Mouse (Mus musculus): ENCODE data around the gene Ylpm1. TPM values are rescaled to one million over a fixed set of nuclear protein-coding genes. Genes with fewer than 3 reads are reported as not detected.

Gene Ylpm1
- polyA plus RNA-seq (2012; rRNA removed): 2.7 and 5.3 TPM in 2 replicates

DNA sequence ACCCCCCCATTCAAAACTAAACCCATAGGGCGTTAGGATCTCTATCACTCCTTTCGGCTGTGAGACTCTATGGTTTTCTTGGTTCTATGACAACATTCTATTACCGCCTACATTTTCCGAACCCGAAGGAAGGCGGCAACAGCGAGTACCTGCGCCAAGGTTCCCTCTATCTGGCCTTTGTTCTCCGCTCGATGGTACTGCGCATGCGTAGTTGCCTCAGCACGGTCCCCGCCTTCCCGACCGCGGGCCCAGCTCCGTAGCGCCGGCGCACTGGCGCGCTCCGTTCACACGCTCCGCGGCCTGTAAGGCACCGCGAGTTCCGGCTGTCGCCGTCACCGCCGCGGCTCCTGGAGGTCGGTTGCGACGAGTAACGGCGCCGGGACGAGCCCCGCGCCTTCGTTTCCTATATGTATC is at the start of gene Ylpm1:
TSS of gene Ylpm1 (plus strand) at position 239 of the 414 bp plus-strand sequence.

DNA sequence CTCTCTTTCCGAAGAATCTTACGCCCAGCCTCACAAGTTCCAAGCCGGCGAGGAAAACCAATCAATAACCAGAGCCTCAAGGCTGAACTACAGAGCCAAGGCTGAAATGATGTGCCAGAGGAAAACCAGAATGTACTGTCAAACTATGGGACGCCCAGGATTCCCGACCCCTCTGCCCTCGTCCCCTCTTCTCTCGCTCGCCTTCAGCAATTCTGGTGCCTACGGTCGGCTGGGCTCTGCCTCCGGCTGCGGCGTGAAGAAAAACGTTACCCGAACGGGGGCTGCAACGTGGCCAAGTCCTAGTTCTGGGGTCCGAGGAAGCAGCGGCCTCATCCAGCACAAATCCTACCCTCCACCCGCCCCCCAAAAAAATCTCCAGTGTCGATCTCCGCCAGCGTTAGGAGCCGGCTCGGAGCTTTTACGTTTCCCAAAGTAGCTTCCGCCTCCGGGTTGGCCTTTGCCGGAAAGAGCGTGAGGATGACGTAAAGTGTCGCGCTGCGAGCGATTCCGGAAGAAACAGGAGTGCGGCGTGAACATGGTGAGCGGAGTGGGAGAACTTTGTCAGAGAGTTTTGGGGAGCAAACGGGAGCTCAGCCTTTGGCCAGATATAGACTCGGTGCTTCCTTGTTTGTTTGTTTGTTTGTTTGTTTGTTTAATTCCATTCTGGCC is 25.6 kb upstream of the Ylpm1 start, which contains the start of the genes Fcf1 and Arel1:
TSS of gene Fcf1 (plus strand) at position 470 of the 669 bp plus-strand sequence.
TSS of gene Arel1 (minus strand) at position 473 of the 669 bp plus-strand sequence.

DNA sequence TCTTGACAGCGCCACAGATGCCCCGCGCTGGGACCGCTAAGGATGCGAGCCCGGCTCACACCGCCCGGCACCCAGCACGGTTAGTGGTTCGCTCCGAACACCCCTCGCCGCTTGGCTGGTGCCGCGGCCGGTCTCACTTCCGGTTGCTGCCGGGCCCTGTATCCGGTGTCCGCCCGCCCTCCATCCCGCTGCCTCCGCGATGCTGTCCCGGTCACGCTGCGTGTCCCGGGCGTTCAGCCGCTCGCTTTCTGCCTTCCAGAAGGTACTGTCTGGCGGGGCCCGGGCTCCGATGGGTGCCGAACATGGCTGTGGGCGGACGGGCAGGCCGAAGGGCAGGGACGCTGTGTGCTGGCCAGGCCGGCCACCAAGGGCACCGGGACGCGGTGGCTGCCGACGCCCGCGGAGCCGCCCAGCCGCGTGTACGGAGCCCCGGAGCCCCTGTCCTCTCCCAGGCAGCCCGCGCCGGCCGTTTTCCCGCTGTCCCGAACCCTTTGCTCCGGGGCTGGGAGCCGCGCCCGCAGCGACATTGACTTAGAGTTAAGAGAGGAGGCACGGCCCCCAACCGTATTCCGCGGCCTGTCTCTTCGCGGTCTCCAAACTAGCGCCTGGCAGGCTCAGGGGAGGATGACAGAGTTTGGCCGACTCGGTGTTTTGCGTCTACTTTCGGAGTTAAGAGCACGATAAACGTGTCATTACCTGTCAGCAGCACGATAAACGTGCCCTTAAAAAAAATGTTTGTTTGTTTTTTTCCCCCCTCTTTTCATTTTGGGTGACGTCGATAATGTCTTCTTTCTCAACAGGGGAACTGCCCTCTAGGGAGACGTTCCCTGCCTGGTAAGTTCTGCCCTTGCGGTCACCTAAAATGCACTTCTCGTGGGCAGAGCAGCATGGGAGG is 114.8 kb downstream of the Ylpm1 start, which contains the start of the genes Prox2 and Dlst:
TSS of gene Prox2 (minus strand) at position 62 of the 895 bp plus-strand sequence.
TSS of gene Dlst (plus strand) at position 136 of the 895 bp plus-strand sequence.

Other genes starting within 250 kb of the Ylpm1 start
- 47.4 and 53.2 TPM in 2 replicates for gene Npc2, start 223.2 kb upstream of the Ylpm1 start, polyA plus RNA-seq (2012; rRNA removed)
- gene Isca2, start 223.1 kb upstream of the Ylpm1 start, polyA plus RNA-seq (2012; rRNA removed): 14.3 and 14.4 TPM in 2 replicates
- 0.43 and 2.7 TPM in 2 replicates for gene Ltbp2, start 119.8 kb upstream of the Ylpm1 start, polyA plus RNA-seq (2012; rRNA removed)
- 5.0 and 6.9 TPM in 2 replicates for gene Fcf1, start 25.4 kb upstream of the Ylpm1 start, polyA plus RNA-seq (2012; rRNA removed)
- gene Arel1, start 25.4 kb upstream of the Ylpm1 start, polyA plus RNA-seq (2012; rRNA removed): 5.4 and 6.9 TPM in 2 replicates
- gene Prox2, start 114.4 kb downstream of the Ylpm1 start, polyA plus RNA-seq (2012; rRNA removed): 0.24 and 0.44 TPM in 2 replicates
- gene Dlst, start 114.5 kb downstream of the Ylpm1 start, polyA plus RNA-seq (2012; rRNA removed): 30.4 and 32.0 TPM in 2 replicates
- gene Rps6kl1, start 154.9 kb downstream of the Ylpm1 start, polyA plus RNA-seq (2012; rRNA removed): 0.35 and 0.47 TPM in 2 replicates
- gene Pgf, start 181.5 kb downstream of the Ylpm1 start, polyA plus RNA-seq (2012; rRNA removed): 0.54 and 1.4 TPM in 2 replicates
- gene Eif2b2, start 223.2 kb downstream of the Ylpm1 start, polyA plus RNA-seq (2012; rRNA removed): 43.4 and 58.5 TPM in 2 replicates

All from stomach, adult 2 months (tissue).